Mouse (Mus musculus) left cerebral cortex, postnatal 25 days (tissue): ENCODE results near the gene Vmn1r5. TPM values are rescaled to one million over a fixed set of nuclear protein-coding genes. Genes with fewer than 3 reads are reported as not detected.
"Not testable (repeated sequence)": the region's sequence is repeated elsewhere in the genome, so short reads cannot be mapped to it uniquely, and the experiment has no call there.

Source experiments
- DNase-seq, 2 experiments: peaks; one replicate each; pipeline ENCODE4 v3.0.0; 2022; ENCODE audit warnings: low spot score in 2 of 2, mixed read lengths in 1 of 2
- intact Hi-C: fragments of 180-260 bp; cut with DNase I; formaldehyde crosslinking; loops from one replicate; pipeline ENCODE4 v1.15.1; 2025
- total RNA-seq, 2 experiments: library from RNA; stranded (reverse); gene quantifications; 2 replicates each; pipeline ENCODE4 v1.2.3; 2021

Vmn1r5 gene
- not detected for total RNA-seq

GRCm38 (mm10) chr6:56969973-56970372 lies at the start of gene Vmn1r5:
Gene Vmn1r5, plus strand, starts transcription at chr6:56970273.
- intact Hi-C loops: no loop called here
- no peak for DNase-seq

- intact Hi-C loops: loop anchor here (5.0 to 10.0 kb wide), 3 partner anchors 116 to 781 kb away; partner anchors contain the start of gene Lancl2
- no peak for DNase-seq
Observed at GRCm38 (mm10) chr6:56923331-56923725, 46.7 kb upstream of the Vmn1r5 start.

- DNase-seq: peak; percentile 95 to 98
- intact Hi-C loops: loop anchor here (5.0 to 10.0 kb wide), 3 partner anchors 117 to 781 kb away; partner anchors contain the start of gene Lancl2
Observed at GRCm38 (mm10) chr6:56923726-56924707, 46.1 kb upstream of the Vmn1r5 start, which contains the start of the genes Nt5c3 and Vmn1r4. Gene Nt5c3, minus strand, starts transcription at chr6:56923932. Gene Vmn1r4, plus strand, starts transcription at chr6:56924015.

GRCm38 (mm10) chr6:56931648-56932415 lies 38.2 kb upstream of the Vmn1r5 start:
- DNase-seq: no peak
- intact Hi-C loops: no loop called here

GRCm38 (mm10) chr6:56932464-56932863 lies 37.6 kb upstream of the Vmn1r5 start:
- DNase-seq: no peak
- intact Hi-C loops: no loop called here

GRCm38 (mm10) chr6:56934366-56934765 lies 35.7 kb upstream of the Vmn1r5 start:
- intact Hi-C loops: no loop called here
- DNase-seq: no peak

GRCm38 (mm10) chr6:56956436-56956835 lies 13.6 kb upstream of the Vmn1r5 start:
- no peak for DNase-seq
- intact Hi-C loops: no loop called here

- no peak for DNase-seq
- intact Hi-C loops: no loop called here
Observed at GRCm38 (mm10) chr6:56996943-56997342, 26.9 kb downstream of the Vmn1r5 start, which contains the start of gene Vmn1r6. Gene Vmn1r6, plus strand, starts transcription at chr6:56997243.

- DNase-seq, intact Hi-C loops: not testable (repeated sequence)
Observed at GRCm38 (mm10) chr6:57025224-57025623, 55.2 kb downstream of the Vmn1r5 start, which contains the start of gene Vmn1r7. Gene Vmn1r7, minus strand, starts transcription at chr6:57025324.

- intact Hi-C loops: no loop called here
- DNase-seq: no peak
Observed at GRCm38 (mm10) chr6:57031984-57032383, 61.9 kb downstream of the Vmn1r5 start, which contains the start of gene Vmn1r8. Gene Vmn1r8, plus strand, starts transcription at chr6:57032284.

GRCm38 (mm10) chr6:57034674-57035073 lies 64.6 kb downstream of the Vmn1r5 start:
- intact Hi-C loops: no loop called here
- DNase-seq: no peak

Other genes with a start within 250 kb of the Vmn1r5 start
- 10 to 100 TPM; 58.7 to 60.4 TPM for gene Kbtbd2, start 172.5 kb upstream of the Vmn1r5 start, total RNA-seq
- 10 to 100 TPM; 23.5 to 24.9 TPM for gene Fkbp9, start 138.2 kb upstream of the Vmn1r5 start, total RNA-seq
- 10 to 100 TPM; 50.9 to 51.7 TPM for gene Nt5c3, start 46.3 kb upstream of the Vmn1r5 start, total RNA-seq
- under 1 TPM; 0.46 to 0.48 TPM for gene Vmn1r4, start 46.3 kb upstream of the Vmn1r5 start, total RNA-seq
- gene Vmn1r6, start 27.0 kb downstream of the Vmn1r5 start, total RNA-seq: not detected
- gene Vmn1r7, start 55.1 kb downstream of the Vmn1r5 start, total RNA-seq: not detected
- not detected for gene Vmn1r8, start 62.0 kb downstream of the Vmn1r5 start, total RNA-seq
- gene Vmn1r9, start 96.5 kb downstream of the Vmn1r5 start, total RNA-seq: not detected
- gene Vmn1r10, start 139.2 kb downstream of the Vmn1r5 start, total RNA-seq: not detected
- gene Vmn1r11, start 163.2 kb downstream of the Vmn1r5 start, total RNA-seq: not detected
- not detected for gene Vmn1r12, start 186.6 kb downstream of the Vmn1r5 start, total RNA-seq
- gene Vmn1r13, start 233.0 kb downstream of the Vmn1r5 start, total RNA-seq: not detected